Mouse (Mus musculus) hindbrain, embryonic 13.5 days (tissue): ENCODE data around the gene Ccna1. TPM values are rescaled to one million over a fixed set of nuclear protein-coding genes. Genes with fewer than 3 reads are reported as not detected.

Experiments used
- ATAC-seq: fragments of 200-750 bp; cut with Nextera tagmentation; 2 replicates; pipeline ENCODE4 v1.8.0; 2017; ENCODE audit warnings: moderate TSS enrichment; ENCODE audit not compliant: low FRiP score
- H3K27ac ChIP-seq: fragments of 300-500 bp; sonication (generic); 2 replicates; pipeline ENCODE4 v1.5.1; 2015; ENCODE audit warnings: inconsistent platforms, mild to moderate bottlenecking, moderate library complexity
- H3K27me3 ChIP-seq: fragments of 300-500 bp; sonication (generic); 2 replicates; pipeline ENCODE4 v1.6.1; 2015; ENCODE audit warnings: mild to moderate bottlenecking, inconsistent platforms
- H3K36me3 ChIP-seq: fragments of 300-500 bp; sonication (generic); 2 replicates; pipeline ENCODE4 v1.6.1; 2015; ENCODE audit warnings: mild to moderate bottlenecking, inconsistent platforms
- H3K4me1 ChIP-seq: fragments of 300-500 bp; sonication (generic); replicated peaks from 2 replicates; pipeline ENCODE4 v1.6.1; 2015; ENCODE audit warnings: inconsistent platforms
- H3K4me2 ChIP-seq: fragments of 300-500 bp; sonication (generic); 2 replicates; pipeline ENCODE4 v1.6.1; 2015; ENCODE audit warnings: inconsistent platforms, mild to moderate bottlenecking, moderate library complexity
- H3K4me3 ChIP-seq: fragments of 300-500 bp; sonication (generic); 2 replicates; pipeline ENCODE4 v1.5.1; 2015; ENCODE audit warnings: mild to moderate bottlenecking, inconsistent platforms
- H3K9ac ChIP-seq: fragments of 300-500 bp; sonication (generic); 2 replicates; pipeline ENCODE4 v1.6.1; 2015; ENCODE audit warnings: mild to moderate bottlenecking, inconsistent platforms
- H3K9me3 ChIP-seq: fragments of 300-500 bp; sonication (generic); 2 replicates; pipeline ENCODE4 v1.6.1; 2016; ENCODE audit warnings: inconsistent platforms
- WGBS: fragments of 180-500 bp; shearing (Covaris S2); methylation state at CpG from one replicate; pipeline ENCODE4 v1.1.7; 2015; 5-methylcytosine and 5-hydroxymethylcytosine counted together
- polyA plus RNA-seq: library from polyadenylated mRNA; unstranded; fragments of >200 nt; fragmentation: Nextera tagmentation; extraction: Ambion mirVana; gene quantifications from 2 replicates; pipeline ENCODE4 v1.2.1, GENCODE M21; 2015

The Ccna1 gene
- polyA plus RNA-seq, 1 experiment from 2014 or later, result 2.2 TPM

DNA sequence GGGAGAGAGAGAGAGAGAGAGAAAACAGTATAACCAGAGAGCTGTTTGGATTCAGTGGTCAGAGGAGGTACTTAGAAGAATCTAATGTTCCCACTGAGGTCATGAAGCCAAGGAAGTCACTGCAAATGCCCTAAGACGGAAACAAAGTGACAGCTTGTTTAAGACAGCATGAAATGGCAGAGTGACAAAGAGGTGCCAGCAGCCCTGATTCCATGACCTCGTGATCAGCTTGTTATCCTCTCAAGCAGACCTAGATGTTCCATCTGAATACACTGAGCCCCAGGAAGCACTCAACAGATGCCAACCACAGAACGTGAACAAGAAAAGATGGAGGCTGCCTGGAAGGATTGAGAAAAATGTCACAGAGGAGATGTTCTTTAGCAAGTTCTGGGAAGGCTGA, 30.4 kb upstream of the Ccna1 start:
- H3K27ac ChIP-seq, result no peak overlapping the region
- 48% methylated on average over 3 of the region's 3 CpGs for WGBS
- H3K36me3 ChIP-seq, result no peaks in the 10 kb centered on the region
- no peaks in the 10 kb centered on the region for H3K27me3 ChIP-seq
- no peak for ATAC-seq
- no peak overlapping the region for H3K4me3 ChIP-seq
- H3K4me2 ChIP-seq, result no peak overlapping the region
- H3K4me1 ChIP-seq, result peaks cover 5% of the 10 kb centered on the region
- no peaks in the 10 kb centered on the region for H3K9me3 ChIP-seq
- H3K9ac ChIP-seq, result no peak overlapping the region

DNA sequence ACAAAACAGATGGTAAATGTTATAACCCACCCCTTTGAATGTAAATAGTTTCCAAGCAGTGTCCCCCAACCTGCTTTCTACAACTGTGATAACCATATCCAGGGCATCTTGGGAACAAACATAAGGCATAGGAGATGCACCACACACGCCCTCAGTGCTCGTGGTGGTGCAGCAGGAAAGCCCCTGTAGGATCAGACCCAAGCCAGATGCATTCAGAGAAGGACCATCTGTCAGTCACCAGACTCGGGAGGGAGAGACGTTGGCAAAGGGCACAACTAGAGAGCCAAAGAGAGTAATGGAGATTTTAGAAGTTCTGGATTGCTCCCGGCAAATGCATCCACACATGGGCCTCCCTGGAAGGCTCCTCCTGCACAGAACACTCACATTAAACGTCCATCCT, 29.5 kb upstream of the Ccna1 start:
- Histone ChIP-seq H3K4me1 (peaks cover 5% of the 10 kb centered on the region), H3K4me3 (no peak overlapping the region), H3K27ac (no peak overlapping the region), H3K36me3 (no peaks in the 10 kb centered on the region), H3K27me3 (no peaks in the 10 kb centered on the region), H3K9me3 (no peaks in the 10 kb centered on the region), H3K9ac (no peak overlapping the region), H3K4me2 (no peak overlapping the region)
- peak; percentile 57; the same call in 1 of the 2 replicates for ATAC-seq
- WGBS, result 58% methylated on average over 6 of the region's 6 CpGs

GRCm38 (mm10) chr3:55080055-55080454, 24.8 kb upstream of the Ccna1 start:
- 23% methylated on average over 6 of the region's 6 CpGs for WGBS
- no peaks in the 10 kb centered on the region for H3K27me3 ChIP-seq

DNA sequence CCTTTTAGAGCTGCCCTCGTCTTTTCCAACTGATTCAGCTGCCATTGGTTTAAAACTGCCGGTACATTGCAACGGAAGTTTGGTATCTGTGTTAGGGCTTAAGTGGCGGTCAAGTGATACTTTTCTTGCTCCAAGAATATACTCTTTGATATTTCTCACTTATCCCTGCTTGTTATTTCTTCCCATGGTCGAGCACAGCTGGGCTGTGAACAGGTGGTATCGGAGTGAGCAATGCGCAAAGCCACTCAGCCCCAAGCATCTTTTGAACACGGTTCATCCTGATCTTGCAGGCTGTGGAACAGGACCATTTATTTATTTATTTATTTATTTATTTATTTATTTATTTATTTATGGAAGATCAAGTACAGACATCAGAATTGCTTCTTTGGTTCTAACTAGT, 24.3 kb upstream of the Ccna1 start:
- WGBS, result 84% methylated on average over 8 of the region's 8 CpGs
- Histone ChIP-seq H3K9ac (no peak overlapping the region), H3K4me3 (no peak overlapping the region), H3K9me3 (no peaks in the 10 kb centered on the region), H3K27ac (no peak overlapping the region), H3K36me3 (no peaks in the 10 kb centered on the region), H3K4me2 (no peak overlapping the region), H3K27me3 (no peaks in the 10 kb centered on the region), H3K4me1 (peaks cover 12% of the 10 kb centered on the region)
- no peak for ATAC-seq

More at GRCm38 (mm10) chr3:55080055-55080454, 24.8 kb upstream of the Ccna1 start:
- no peak overlapping the region for H3K4me2 ChIP-seq
- ATAC-seq, result 0 out of 2 replicates have a peak, but pooled peaks have one; percentile 33
- no peaks in the 10 kb centered on the region for H3K9me3 ChIP-seq
- no peak overlapping the region for H3K9ac ChIP-seq
- H3K4me1 ChIP-seq, result peaks cover 14% of the 10 kb centered on the region
- no peak overlapping the region for H3K27ac ChIP-seq
- no peak overlapping the region for H3K4me3 ChIP-seq
- no peaks in the 10 kb centered on the region for H3K36me3 ChIP-seq

DNA sequence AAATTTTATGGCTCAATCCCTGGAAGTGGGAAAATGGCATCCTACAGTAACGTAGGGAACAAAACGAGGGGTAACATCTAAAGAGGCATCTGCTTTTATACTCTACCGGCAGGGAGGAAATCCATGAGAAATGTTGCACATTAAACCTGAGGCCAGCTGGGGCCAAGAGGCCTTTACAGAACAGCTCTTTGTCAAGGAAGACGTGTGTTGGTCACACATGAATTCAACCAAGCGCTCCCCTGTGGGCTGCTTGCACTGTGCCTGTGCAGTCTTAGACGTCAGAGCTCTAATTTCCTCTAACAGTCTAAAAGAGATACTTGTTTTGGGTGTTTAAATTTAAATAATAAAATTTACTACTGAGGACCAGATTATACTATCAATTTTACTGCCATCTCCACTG, 22.9 kb upstream of the Ccna1 start:
- Histone ChIP-seq H3K9ac (no peak overlapping the region), H3K4me1 (peaks cover 15% of the 10 kb centered on the region; the same call in 1 of the 2 replicates), H3K9me3 (no peaks in the 10 kb centered on the region), H3K4me2 (no peak overlapping the region), H3K36me3 (no peaks in the 10 kb centered on the region), H3K27me3 (no peaks in the 10 kb centered on the region), H3K27ac (peak overlapping the region; percentile 24; the same call in 1 of the 2 replicates), H3K4me3 (no peak overlapping the region)
- 0 out of 2 replicates have a peak, but pooled peaks have one; percentile 53 for ATAC-seq
- WGBS, result 26% methylated on average over 6 of the region's 6 CpGs

GRCm38 (mm10) chr3:55075294-55075648, 20.0 kb upstream of the Ccna1 start:
- 33% methylated on average over 3 of the region's 3 CpGs for WGBS
- no peak for ATAC-seq

DNA sequence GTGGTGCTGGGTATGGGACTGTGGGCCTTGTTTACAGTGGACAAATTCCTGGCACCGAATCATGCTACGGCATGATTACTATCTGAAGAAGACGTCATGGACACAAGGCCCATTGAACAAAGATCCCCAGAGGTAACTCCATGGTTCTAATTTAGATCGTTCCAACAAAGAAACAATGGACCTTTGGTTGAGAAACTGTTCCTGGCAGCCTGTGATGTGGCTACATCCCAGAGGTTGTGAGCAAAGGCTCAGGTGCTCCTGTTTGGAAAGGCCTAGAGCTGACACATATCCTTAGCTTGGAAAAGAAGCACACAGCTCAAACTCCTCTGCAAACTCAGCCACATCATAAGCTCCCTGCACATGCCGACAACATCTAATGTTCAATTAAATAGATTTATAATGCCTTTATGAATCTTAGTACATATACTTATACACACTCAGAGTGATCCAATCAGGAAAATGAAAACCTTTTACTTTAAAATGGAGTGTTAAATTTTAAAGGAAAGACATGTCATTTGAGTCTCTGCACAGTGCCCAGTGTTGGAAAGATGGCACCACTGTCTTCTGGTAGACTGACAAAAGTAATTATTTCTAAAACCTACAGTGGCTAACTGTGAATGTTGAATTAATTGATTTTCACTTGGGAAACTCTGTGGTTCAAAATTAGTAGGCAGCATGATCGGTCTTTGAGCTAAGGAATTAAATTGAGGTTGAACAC, 19.4 kb upstream of the Ccna1 start:
- Histone ChIP-seq H3K27me3 (no peaks in the 10 kb centered on the region), H3K27ac (0 out of 2 replicates have a peak overlapping the region, but pooled peaks have one; percentile 48), H3K9ac (no peak overlapping the region), H3K4me2 (no peak overlapping the region), H3K36me3 (no peaks in the 10 kb centered on the region), H3K4me3 (no peak overlapping the region), H3K4me1 (peaks cover 15% of the 10 kb centered on the region; the same call in 1 of the 2 replicates), H3K9me3 (no peaks in the 10 kb centered on the region)
- no peak for ATAC-seq
- 70% methylated on average over 6 of the region's 6 CpGs for WGBS

More at GRCm38 (mm10) chr3:55075294-55075648, 20.0 kb upstream of the Ccna1 start:
- no peak overlapping the region for H3K4me3 ChIP-seq
- H3K27ac ChIP-seq, result peak overlapping the region; percentile 52; the same call in 1 of the 2 replicates
- H3K4me1 ChIP-seq, result peaks cover 15% of the 10 kb centered on the region; the same call in 1 of the 2 replicates
- no peak overlapping the region for H3K4me2 ChIP-seq
- H3K27me3 ChIP-seq, result no peaks in the 10 kb centered on the region
- H3K36me3 ChIP-seq, result no peaks in the 10 kb centered on the region
- no peak overlapping the region for H3K9ac ChIP-seq
- H3K9me3 ChIP-seq, result no peaks in the 10 kb centered on the region

DNA sequence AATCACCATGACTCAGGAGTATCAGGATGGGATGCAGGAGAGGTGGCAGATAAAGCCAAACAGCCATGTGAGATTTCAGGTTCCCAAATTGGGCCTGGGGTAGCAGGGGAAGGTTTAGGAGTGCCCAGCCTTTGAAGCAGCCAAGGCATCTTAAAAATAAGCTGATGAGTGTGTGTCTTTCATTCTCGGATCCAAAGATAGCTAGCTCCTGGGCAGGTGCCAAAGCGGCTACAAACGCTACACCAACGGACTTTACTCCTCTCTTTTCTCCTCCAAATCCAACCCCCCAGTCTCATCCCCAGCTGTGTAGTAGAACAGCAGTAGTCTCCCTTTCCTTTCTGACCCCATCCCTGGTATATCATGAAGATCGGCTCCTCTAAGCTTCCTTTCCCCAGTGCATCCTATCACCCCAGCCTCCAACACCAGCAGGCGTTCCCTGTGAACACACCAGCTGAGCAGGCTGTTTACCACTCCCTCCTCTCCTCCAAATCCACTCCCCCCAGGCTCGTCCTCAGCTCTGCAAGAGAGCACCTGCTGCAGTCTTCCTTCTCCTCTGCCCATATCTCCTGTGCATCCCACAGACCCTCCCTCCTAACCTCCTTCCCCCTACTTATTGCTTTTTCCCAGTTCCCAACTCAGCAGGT, 12.6 kb upstream of the Ccna1 start:
- no peaks in the 10 kb centered on the region for H3K27me3 ChIP-seq
- 46% methylated on average over 7 of the region's 7 CpGs for WGBS
- no peak overlapping the region for H3K4me2 ChIP-seq
- no peaks in the 10 kb centered on the region for H3K36me3 ChIP-seq
- H3K9ac ChIP-seq, result no peak overlapping the region
- ATAC-seq, result no peak
- H3K9me3 ChIP-seq, result no peaks in the 10 kb centered on the region
- no peak overlapping the region for H3K27ac ChIP-seq
- no peak overlapping the region for H3K4me3 ChIP-seq
- peaks cover 23% of the 10 kb centered on the region for H3K4me1 ChIP-seq

DNA sequence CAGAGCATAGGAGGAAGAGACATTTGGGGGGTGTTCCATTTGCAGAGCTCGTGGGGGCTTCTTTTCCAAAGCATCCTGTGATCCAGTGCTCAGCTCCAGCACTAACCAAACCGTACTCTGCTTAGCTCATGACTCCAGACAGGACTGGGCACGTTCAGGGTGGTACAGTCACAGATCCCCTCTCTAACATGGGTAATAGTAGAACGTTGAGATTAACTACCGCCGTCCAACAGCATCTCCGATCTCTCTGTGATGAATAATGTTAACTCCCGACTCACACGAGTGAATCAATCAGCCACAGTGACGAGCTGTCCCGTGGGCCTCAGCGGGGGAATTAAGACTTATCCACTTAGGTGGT, 11.3 kb upstream of the Ccna1 start:
- 36% methylated on average over 12 of the region's 12 CpGs for WGBS
- Histone ChIP-seq H3K27ac (peak overlapping the region; percentile 73), H3K4me2 (peak overlapping the region; percentile 21; the same call in 1 of the 2 replicates), H3K4me3 (no peak overlapping the region), H3K36me3 (no peaks in the 10 kb centered on the region), H3K27me3 (no peaks in the 10 kb centered on the region), H3K9me3 (no peaks in the 10 kb centered on the region), H3K4me1 (peaks cover 28% of the 10 kb centered on the region), H3K9ac (no peak overlapping the region)
- peak; percentile 75 for ATAC-seq

DNA sequence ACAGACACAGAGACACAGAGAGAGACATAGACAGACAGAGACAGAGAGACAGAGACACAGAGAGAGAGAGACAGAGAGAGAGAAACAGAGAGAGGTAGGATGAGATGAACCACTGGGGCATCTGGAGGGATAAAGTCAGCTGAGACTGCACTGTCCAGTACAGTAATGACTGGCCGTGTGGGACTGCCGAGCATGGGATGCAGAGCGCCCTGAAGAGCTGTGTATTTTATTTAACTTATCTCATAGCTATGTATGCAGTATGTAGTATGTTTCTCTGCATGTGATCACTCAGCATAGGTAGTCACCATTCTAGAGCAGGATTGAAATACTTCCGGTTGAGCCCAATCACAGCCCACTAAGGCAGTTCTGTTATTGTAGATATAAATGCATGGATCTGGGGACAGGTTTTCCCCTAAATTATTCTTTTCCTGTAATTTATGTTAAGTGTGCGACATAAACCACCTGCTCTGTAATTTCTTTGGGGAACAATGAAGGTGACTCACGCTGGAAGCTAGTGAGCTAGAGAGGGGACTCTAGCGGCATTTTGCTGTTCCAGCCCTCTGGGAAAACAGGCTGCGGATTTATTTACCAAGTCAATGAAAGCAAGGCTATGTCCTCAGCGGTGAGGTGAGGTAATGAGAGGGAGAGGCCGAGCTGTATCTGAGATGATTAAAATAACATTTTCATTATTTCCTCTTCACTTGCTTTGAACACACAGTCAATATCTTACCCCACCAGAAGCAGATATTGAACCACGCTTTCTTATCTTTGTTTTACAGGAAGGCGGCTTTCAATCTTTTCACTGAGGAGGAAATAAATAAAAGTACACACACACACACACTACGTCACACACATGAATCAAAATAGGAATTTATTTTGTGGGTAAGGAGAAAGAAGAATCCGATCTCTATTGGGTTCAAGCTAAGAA, 10.7 kb upstream of the Ccna1 start:
- Histone ChIP-seq H3K27ac (peak overlapping the region; percentile 73), H3K4me2 (peak overlapping the region; percentile 21; the same call in 1 of the 2 replicates), H3K27me3 (no peaks in the 10 kb centered on the region), H3K4me1 (peaks cover 28% of the 10 kb centered on the region), H3K4me3 (no peak overlapping the region), H3K9me3 (no peaks in the 10 kb centered on the region), H3K36me3 (no peaks in the 10 kb centered on the region), H3K9ac (peak overlapping the region; percentile 3; the same call in 1 of the 2 replicates)
- WGBS, result 52% methylated on average over 14 of the region's 14 CpGs
- ATAC-seq, result peak; percentile 63

- H3K9ac ChIP-seq, result no peak overlapping the region
- H3K4me3 ChIP-seq, result no peak overlapping the region
- H3K27me3 ChIP-seq, result no peaks in the 10 kb centered on the region
- H3K4me1 ChIP-seq, result peaks cover 28% of the 10 kb centered on the region
- H3K36me3 ChIP-seq, result no peaks in the 10 kb centered on the region
- H3K4me2 ChIP-seq, result no peak overlapping the region
- no peak for ATAC-seq
- WGBS, result 13% methylated on average over 2 of the region's 2 CpGs
- H3K27ac ChIP-seq, result no peak overlapping the region
- H3K9me3 ChIP-seq, result no peaks in the 10 kb centered on the region
Measured at GRCm38 (mm10) chr3:55064396-55064795, 9.1 kb upstream of the Ccna1 start.

DNA sequence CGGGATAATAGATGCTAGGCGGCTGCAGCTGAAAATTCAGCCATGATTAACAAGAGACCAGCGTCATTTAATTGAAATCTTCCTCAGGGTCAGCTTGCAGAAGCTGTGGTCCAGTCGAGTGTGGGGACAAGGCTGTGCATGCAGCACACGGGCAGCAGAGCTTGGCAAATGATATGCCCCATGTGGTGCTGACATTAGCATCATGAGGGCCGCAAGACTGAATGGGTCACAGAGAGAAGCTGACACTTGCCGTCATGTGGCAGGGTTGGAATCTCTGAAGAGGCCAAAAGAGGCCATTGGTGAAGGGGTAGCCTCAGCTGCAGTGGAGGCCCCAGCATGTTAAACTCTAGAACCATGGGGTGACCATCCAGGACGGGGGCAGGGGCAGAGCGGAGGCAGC, 7.4 kb upstream of the Ccna1 start:
- ATAC-seq, result no peak
- H3K4me1 ChIP-seq, result peaks cover 24% of the 10 kb centered on the region
- no peak overlapping the region for H3K9ac ChIP-seq
- H3K36me3 ChIP-seq, result no peaks in the 10 kb centered on the region
- H3K27ac ChIP-seq, result no peak overlapping the region
- no peak overlapping the region for H3K4me3 ChIP-seq
- 54% methylated on average over 9 of the region's 9 CpGs for WGBS
- no peaks in the 10 kb centered on the region for H3K9me3 ChIP-seq
- H3K4me2 ChIP-seq, result no peak overlapping the region
- peaks cover 10% of the 10 kb centered on the region; the same call in 1 of the 2 replicates for H3K27me3 ChIP-seq
